In the genomic region with DNA sequence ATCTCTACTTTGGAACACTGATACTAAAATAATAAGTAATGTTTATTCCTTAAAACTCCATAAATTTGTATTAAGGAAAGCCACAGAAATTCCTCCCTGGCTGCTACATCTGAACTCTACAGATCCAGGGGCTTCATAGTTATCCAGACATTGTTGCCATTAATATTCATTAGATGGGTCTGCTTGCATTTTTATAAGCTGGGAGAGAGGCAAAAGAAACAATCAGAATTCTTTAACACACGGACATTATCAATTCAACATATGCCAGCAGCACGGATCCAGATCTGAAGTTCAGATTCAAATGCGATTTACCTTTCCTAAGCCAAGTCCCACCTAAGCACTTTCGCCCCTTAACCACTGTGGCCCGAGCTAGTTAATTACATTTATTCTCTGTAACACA, we compare ENCODE assay signal across 20 mouse cellular contexts.
DNase-seq lines count a peak whose midpoint lies in the region; ATAC-seq and TF ChIP-seq lines count a peak whose summit lies in the region.
"Had no signal": no experiment of that assay in that cellular context is flagged by ENCODE, and none has a peak within 500 bp of the region (broad histone marks: within the 10 kb centered on the region; RNA-seq: fewer than 3 reads in every experiment).

No protein-coding gene starts in this region.

- H3K9me3 ChIP-seq in forebrain, embryonic 14.5 days (replicated peaks; ENCODE audit: control insufficient read depth, low read length): no peaks in the 10 kb centered on the region
- H3K9me3 ChIP-seq in forebrain, embryonic 10.5 days: peaks cover 3% of the 10 kb centered on the region; the same call in 1 of the 2 replicates
- H3K9me3 ChIP-seq in hindbrain, embryonic 12.5 days (replicated peaks): no peaks in the 10 kb centered on the region
- H3K9me3 ChIP-seq in hindbrain, embryonic 11.5 days (ENCODE audit: control insufficient read depth, low read length): no peaks in the 10 kb centered on the region
- H3K9me3 ChIP-seq in midbrain, embryonic 14.5 days (ENCODE audit: control insufficient read depth, low read length): no peaks in the 10 kb centered on the region
- H3K9me3 ChIP-seq in midbrain, embryonic 11.5 days (ENCODE audit: control insufficient read depth, low read length): no peaks in the 10 kb centered on the region
- H3K9me3 ChIP-seq: embryonic facial prominence, embryonic 13.5 days; heart, embryonic 10.5 days had no signal

- H3K36me3 ChIP-seq in forebrain, embryonic 14.5 days (ENCODE audit: control insufficient read depth, insufficient read depth, low read length): no peaks in the 10 kb centered on the region
- peaks cover 10% of the 10 kb centered on the region for H3K36me3 ChIP-seq in forebrain, embryonic 10.5 days (replicated peaks)
- H3K36me3 ChIP-seq in hindbrain, embryonic 12.5 days: no peaks in the 10 kb centered on the region
- no peaks in the 10 kb centered on the region for H3K36me3 ChIP-seq in hindbrain, embryonic 11.5 days (ENCODE audit: control insufficient read depth, insufficient read depth, low read length)
- H3K36me3 ChIP-seq in midbrain, embryonic 14.5 days (ENCODE audit: control insufficient read depth, insufficient read depth, low read length): no peaks in the 10 kb centered on the region
- no peaks in the 10 kb centered on the region; the same call in 1 of the 2 replicates for H3K36me3 ChIP-seq in midbrain, embryonic 11.5 days (ENCODE audit: control insufficient read depth, insufficient read depth, low read length)
- H3K36me3 ChIP-seq: embryonic facial prominence, embryonic 13.5 days had no signal

- TF ChIP-seq POLR2A in olfactory bulb, adult 2 months (IDR thresholded peaks at IDR 0.05; ENCODE audit: insufficient read depth, low read depth, low read length): no peak
- TF ChIP-seq POLR2A in cerebellum, adult 2 months (IDR thresholded peaks at IDR 0.05; ENCODE audit: borderline replicate concordance, insufficient read depth, low read length): no peak

- no peak overlapping the region for H3K4me3 ChIP-seq in forebrain, embryonic 14.5 days (ENCODE audit: low read depth, low read length)
- H3K4me3 ChIP-seq in forebrain, embryonic 10.5 days: no peak overlapping the region
- no peak overlapping the region for H3K4me3 ChIP-seq in hindbrain, embryonic 12.5 days
- H3K4me3 ChIP-seq in hindbrain, embryonic 11.5 days (ENCODE audit: low read depth, low read length): no peak overlapping the region
- H3K4me3 ChIP-seq in midbrain, embryonic 14.5 days (replicated peaks; ENCODE audit: low read depth, low read length): no peak overlapping the region
- H3K4me3 ChIP-seq in midbrain, embryonic 11.5 days (ENCODE audit: low read depth, low read length): no peak overlapping the region
- H3K4me3 ChIP-seq in olfactory bulb, adult 2 months (ENCODE audit: insufficient read depth, low read depth, low read length): no peak overlapping the region
- H3K4me3 ChIP-seq in cerebellum, adult 2 months (replicated peaks; ENCODE audit: insufficient read depth, low read depth, low read length): no peak overlapping the region
- H3K4me3 ChIP-seq: embryonic facial prominence, embryonic 13.5 days; heart, embryonic 10.5 days had no signal

- H3K27ac ChIP-seq in forebrain, embryonic 14.5 days (ENCODE audit: low read depth, low read length): no peak overlapping the region
- no peak overlapping the region for H3K27ac ChIP-seq in forebrain, embryonic 10.5 days
- H3K27ac ChIP-seq in hindbrain, embryonic 12.5 days: peak overlapping the region; percentile 13
- no peak overlapping the region for H3K27ac ChIP-seq in hindbrain, embryonic 11.5 days (ENCODE audit: low read depth, low read length)
- H3K27ac ChIP-seq in midbrain, embryonic 14.5 days (replicated peaks; ENCODE audit: low read depth, low read length): no peak overlapping the region
- no peak overlapping the region for H3K27ac ChIP-seq in midbrain, embryonic 11.5 days (ENCODE audit: low read depth, low read length)
- H3K27ac ChIP-seq in olfactory bulb, adult 2 months (ENCODE audit: insufficient read depth, low read depth, low read length): peak overlapping the region; percentile 49
- no peak overlapping the region for H3K27ac ChIP-seq in cerebellum, adult 2 months (ENCODE audit: insufficient read depth, low read length)
- H3K27ac ChIP-seq: embryonic facial prominence, embryonic 13.5 days; heart, embryonic 10.5 days had no signal

- no peak for TF ChIP-seq CTCF in olfactory bulb, adult 2 months (IDR thresholded peaks at IDR 0.05; ENCODE audit: insufficient read depth, low read depth, low read length)
- no peak for TF ChIP-seq CTCF in cerebellum, adult 2 months (IDR thresholded peaks at IDR 0.05; ENCODE audit: borderline replicate concordance, insufficient read depth, low read depth, low read length)

- no peak for ATAC-seq in forebrain, embryonic 14.5 days
- ATAC-seq in hindbrain, embryonic 12.5 days (ENCODE audit: low FRiP score): no peak
- ATAC-seq in hindbrain, embryonic 11.5 days (ENCODE audit: low FRiP score): no peak
- ATAC-seq in midbrain, embryonic 14.5 days (ENCODE audit: low FRiP score, low TSS enrichment): 0 out of 2 replicates have a peak, but pooled peaks have one; percentile 29
- no peak for ATAC-seq in midbrain, embryonic 11.5 days (ENCODE audit: low FRiP score)
- ATAC-seq: inflammation-experienced regulatory T-cells, adult 6 months; intestine, postnatal 0 days had no signal

- DNase-seq in forebrain, embryonic 14.5 days (ENCODE audit: low spot score): peak; percentile 51
- DNase-seq in forebrain, embryonic 10.5 days (ENCODE audit: extremely low spot score, low spot score): no peak
- no peak for DNase-seq in hindbrain, embryonic 11.5 days (ENCODE audit: low spot score)
- peak; percentile 42 for DNase-seq in midbrain, embryonic 14.5 days
- no peak for DNase-seq in midbrain, embryonic 11.5 days (ENCODE audit: low spot score, missing footprints)
- no peak for DNase-seq in cerebellum, adult 2 months
- DNase-seq: adrenal gland, postnatal 10 days; cerebellum, adult 11-12 months; cerebellum, adult 9-11 months; cerebellum, postnatal 36 days; gastrocnemius, postnatal 10 days; heart, adult 18-20 months; heart, postnatal 10 days; heart, postnatal 4 days had no signal

- WGBS in forebrain, embryonic 14.5 days: 20% methylated on average over 5 of the region's 5 CpGs
- 61% methylated on average over 5 of the region's 5 CpGs for WGBS in forebrain, embryonic 10.5 days
- 33% methylated on average over 5 of the region's 5 CpGs for WGBS in hindbrain, embryonic 12.5 days
- 54% methylated on average over 5 of the region's 5 CpGs for WGBS in hindbrain, embryonic 11.5 days
- 12% methylated on average over 5 of the region's 5 CpGs for WGBS in midbrain, embryonic 14.5 days
- WGBS in midbrain, embryonic 11.5 days: 41% methylated on average over 5 of the region's 5 CpGs
- 47% methylated on average over 5 of the region's 5 CpGs for WGBS in olfactory bulb, adult 2 months
- 65% methylated on average over 5 of the region's 5 CpGs for WGBS in cerebellum, adult 2 months

- no peaks in the 10 kb centered on the region for H3K27me3 ChIP-seq in forebrain, embryonic 14.5 days (replicated peaks; ENCODE audit: control insufficient read depth, insufficient read depth, low read length)
- H3K27me3 ChIP-seq in forebrain, embryonic 10.5 days (ENCODE audit: poor library complexity, severe bottlenecking): peaks cover 89% of the 10 kb centered on the region
- no peaks in the 10 kb centered on the region for H3K27me3 ChIP-seq in hindbrain, embryonic 12.5 days
- no peaks in the 10 kb centered on the region for H3K27me3 ChIP-seq in hindbrain, embryonic 11.5 days (ENCODE audit: control insufficient read depth, insufficient read depth, low read length)
- no peaks in the 10 kb centered on the region for H3K27me3 ChIP-seq in midbrain, embryonic 14.5 days (ENCODE audit: control insufficient read depth, insufficient read depth, low read length)
- no peaks in the 10 kb centered on the region for H3K27me3 ChIP-seq in midbrain, embryonic 11.5 days (ENCODE audit: control insufficient read depth, insufficient read depth, low read length)
- H3K27me3 ChIP-seq in cerebellum, adult 2 months (ENCODE audit: control insufficient read depth, insufficient read depth, low read length): no peaks in the 10 kb centered on the region

- no peak overlapping the region for H3K9ac ChIP-seq in forebrain, embryonic 14.5 days (ENCODE audit: low read length)
- H3K9ac ChIP-seq in hindbrain, embryonic 12.5 days: no peak overlapping the region
- H3K9ac ChIP-seq in hindbrain, embryonic 11.5 days (ENCODE audit: low read depth, low read length): no peak overlapping the region
- no peak overlapping the region for H3K9ac ChIP-seq in midbrain, embryonic 14.5 days (replicated peaks; ENCODE audit: low read length)
- H3K9ac ChIP-seq in midbrain, embryonic 11.5 days (ENCODE audit: low read length): no peak overlapping the region
- H3K9ac ChIP-seq: embryonic facial prominence, embryonic 13.5 days had no signal

- H3K4me1 ChIP-seq in forebrain, embryonic 14.5 days (ENCODE audit: control insufficient read depth, insufficient read depth, low read length): peaks cover 40% of the 10 kb centered on the region
- H3K4me1 ChIP-seq in forebrain, embryonic 10.5 days: peaks cover 54% of the 10 kb centered on the region
- H3K4me1 ChIP-seq in hindbrain, embryonic 12.5 days: peaks cover 54% of the 10 kb centered on the region
- H3K4me1 ChIP-seq in hindbrain, embryonic 11.5 days (replicated peaks; ENCODE audit: control insufficient read depth, insufficient read depth, low read length): peaks cover 9% of the 10 kb centered on the region; the same call in 1 of the 2 replicates
- peaks cover 38% of the 10 kb centered on the region for H3K4me1 ChIP-seq in midbrain, embryonic 14.5 days (ENCODE audit: control insufficient read depth, insufficient read depth, low read length)
- H3K4me1 ChIP-seq in midbrain, embryonic 11.5 days (ENCODE audit: control insufficient read depth, insufficient read depth, low read length): peaks cover 33% of the 10 kb centered on the region
- H3K4me1 ChIP-seq in olfactory bulb, adult 2 months (ENCODE audit: control insufficient read depth, insufficient read depth, low read length): peaks cover 5% of the 10 kb centered on the region; the same call in 1 of the 2 replicates
- H3K4me1 ChIP-seq in cerebellum, adult 2 months (ENCODE audit: control insufficient read depth, insufficient read depth, low read length): no peaks in the 10 kb centered on the region; the same call in 1 of the 2 replicates

- 0 out of 2 replicates have a peak overlapping the region, but pooled peaks have one; percentile 2 for H3K4me2 ChIP-seq in forebrain, embryonic 14.5 days (ENCODE audit: low read length)
- no peak overlapping the region for H3K4me2 ChIP-seq in hindbrain, embryonic 12.5 days (replicated peaks)
- no peak overlapping the region for H3K4me2 ChIP-seq in hindbrain, embryonic 11.5 days (replicated peaks; ENCODE audit: low read depth, low read length)
- peak overlapping the region; percentile 1; the same call in 1 of the 2 replicates for H3K4me2 ChIP-seq in midbrain, embryonic 14.5 days (ENCODE audit: low read length)
- no peak overlapping the region for H3K4me2 ChIP-seq in midbrain, embryonic 11.5 days
- H3K4me2 ChIP-seq: embryonic facial prominence, embryonic 13.5 days had no signal

Comparison
In these comparisons a context has a peak if more than half of its experiments do, and no peak if none do; other contexts are left out.
1. DNase-seq: peak in forebrain, embryonic 14.5 days (single experiment) and midbrain, embryonic 14.5 days (single experiment); none in forebrain, embryonic 10.5 days (single experiment), hindbrain, embryonic 11.5 days (single experiment), midbrain, embryonic 11.5 days (single experiment) and cerebellum, adult 2 months (0 of 2).
2. H3K27ac ChIP-seq: peak in hindbrain, embryonic 12.5 days (single experiment) and olfactory bulb, adult 2 months (single experiment); none in forebrain, embryonic 14.5 days (single experiment), forebrain, embryonic 10.5 days (single experiment), hindbrain, embryonic 11.5 days (single experiment), midbrain, embryonic 14.5 days (single experiment), midbrain, embryonic 11.5 days (single experiment) and cerebellum, adult 2 months (single experiment).
3. H3K4me2 ChIP-seq: peak in forebrain, embryonic 14.5 days (single experiment) and midbrain, embryonic 14.5 days (single experiment); none in hindbrain, embryonic 12.5 days (single experiment), hindbrain, embryonic 11.5 days (single experiment) and midbrain, embryonic 11.5 days (single experiment).